Mouse (Mus musculus): ENCODE measurements around the gene Fancm. TPM values are rescaled to one million over a fixed set of nuclear protein-coding genes. Genes with fewer than 3 reads are reported as not detected.
A peak's percentile ranks its signal among the peaks of the same experiment; 100 is the strongest.
"Not testable (repeated sequence)": the region's sequence is repeated elsewhere in the genome, so short reads cannot be mapped to it uniquely, and the experiment has no call there.

The Fancm gene
- polyA plus RNA-seq, 1 experiment from 2014 or later: 16.9 TPM

GRCm38 (mm10) chr12:65073611-65074178 is 1.7 kb upstream of the Fancm start, which contains the start of gene Fkbp3:
TSS of gene Fkbp3 (minus strand) at chr12:65074007.
- peak; percentile 95 for DNase-seq (ENCODE audit: low spot score)
- Histone ChIP-seq H3K4me1 (peaks cover 25% of the 10 kb centered on the region), H3K36me3 (peaks cover 28% of the 10 kb centered on the region), H3K27ac (peak within 1 kb of the TSS; percentile 96), H3K27me3 (ENCODE audit: low read depth, poor library complexity, severe bottlenecking) (no peaks in the 10 kb centered on the region), H3K4me3 (peak within 1 kb of the TSS; percentile 93), H3K9me3 (replicated peaks) (no peaks in the 10 kb centered on the region)
- 0% methylated on average over 49 of the region's 49 CpGs for WGBS

GRCm38 (mm10) chr12:65074651-65075050 is 752 bp upstream of the Fancm start:
- H3K4me1 ChIP-seq: peaks cover 25% of the 10 kb centered on the region
- peak overlapping the region; percentile 93 for H3K4me3 ChIP-seq
- H3K9me3 ChIP-seq (replicated peaks): no peaks in the 10 kb centered on the region
- H3K36me3 ChIP-seq: peaks cover 28% of the 10 kb centered on the region
- peak overlapping the region; percentile 96 for H3K27ac ChIP-seq
- no peaks in the 10 kb centered on the region for H3K27me3 ChIP-seq (ENCODE audit: low read depth, poor library complexity, severe bottlenecking)
- WGBS: 46% methylated on average over 7 of the region's 7 CpGs
- DNase-seq (ENCODE audit: low spot score): no peak

GRCm38 (mm10) chr12:65075733-65076310 is 419 bp downstream of the Fancm start:
- Histone ChIP-seq H3K4me3 (peak overlapping the region; percentile 93), H3K9me3 (replicated peaks) (no peaks in the 10 kb centered on the region), H3K27ac (peak overlapping the region; percentile 96), H3K36me3 (peaks cover 36% of the 10 kb centered on the region), H3K4me1 (peaks cover 25% of the 10 kb centered on the region), H3K27me3 (ENCODE audit: low read depth, poor library complexity, severe bottlenecking) (no peaks in the 10 kb centered on the region)
- WGBS: under 1% methylated on average over 41 of the region's 41 CpGs
- no peak for DNase-seq (ENCODE audit: low spot score)

DNA sequence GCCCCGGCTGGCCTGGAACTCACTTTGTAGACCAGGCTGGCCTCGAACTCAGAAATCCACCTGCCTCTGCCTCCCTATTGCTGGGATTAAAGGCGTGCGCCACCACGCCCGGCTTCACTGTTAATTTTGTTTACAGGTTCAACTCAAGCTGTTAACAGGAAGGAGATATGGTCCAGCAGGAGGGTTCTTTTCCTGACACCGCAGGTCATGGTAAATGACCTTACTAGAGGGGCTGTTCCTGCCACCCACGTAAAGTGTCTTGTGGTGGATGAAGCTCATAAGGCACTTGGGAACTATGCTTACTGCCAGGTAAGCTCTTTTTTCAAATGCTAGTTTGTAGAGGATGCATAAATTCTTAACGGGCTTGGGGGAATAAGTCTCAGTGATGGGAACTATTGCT is 1.5 kb downstream of the Fancm start:
- H3K4me1 ChIP-seq: peaks cover 25% of the 10 kb centered on the region
- H3K27ac ChIP-seq: no peak overlapping the region
- H3K36me3 ChIP-seq: peaks cover 40% of the 10 kb centered on the region
- no peaks in the 10 kb centered on the region for H3K9me3 ChIP-seq (replicated peaks)
- H3K27me3 ChIP-seq (ENCODE audit: low read depth, poor library complexity, severe bottlenecking): no peaks in the 10 kb centered on the region
- no peak for DNase-seq (ENCODE audit: low spot score)
- H3K4me3 ChIP-seq: peak overlapping the region; percentile 93
- WGBS: 77% methylated on average over 9 of the region's 9 CpGs

- Histone ChIP-seq H3K36me3 (peaks cover 95% of the 10 kb centered on the region), H3K9me3 (replicated peaks) (no peaks in the 10 kb centered on the region), H3K27me3 (ENCODE audit: low read depth, poor library complexity, severe bottlenecking) (no peaks in the 10 kb centered on the region), H3K27ac (no peak overlapping the region), H3K4me1 (no peaks in the 10 kb centered on the region), H3K4me3 (no peak overlapping the region)
- 88% methylated on average over 1 of the region's 1 CpGs for WGBS
- no peak for DNase-seq (ENCODE audit: low spot score)
Observed at GRCm38 (mm10) chr12:65108746-65109145, 33.3 kb downstream of the Fancm start.

DNA sequence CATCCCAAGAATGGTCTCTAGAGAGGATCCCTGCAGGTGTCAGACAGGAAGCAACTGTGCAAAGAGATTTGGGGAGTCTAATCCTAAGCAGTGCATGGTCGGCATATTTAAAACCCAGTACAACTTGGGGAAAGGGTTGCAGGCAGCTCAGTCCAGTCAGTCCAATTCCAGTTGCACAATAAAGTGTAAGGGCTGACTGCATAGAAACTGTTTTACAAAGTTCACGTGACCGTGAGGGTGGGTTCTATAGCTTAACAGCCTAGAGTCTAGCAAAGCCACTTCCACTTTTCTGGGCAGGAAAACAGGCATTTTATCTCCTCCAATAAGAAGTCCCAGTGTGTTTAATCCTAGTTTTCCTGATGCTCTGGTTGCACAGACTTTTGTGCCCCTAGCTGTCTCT is 36.1 kb downstream of the Fancm start:
- Histone ChIP-seq H3K36me3 (peaks cover 95% of the 10 kb centered on the region), H3K9me3 (replicated peaks) (no peaks in the 10 kb centered on the region), H3K27me3 (ENCODE audit: low read depth, poor library complexity, severe bottlenecking) (no peaks in the 10 kb centered on the region), H3K4me3 (no peak overlapping the region), H3K4me1 (no peaks in the 10 kb centered on the region), H3K27ac (no peak overlapping the region)
- WGBS: 94% methylated on average over 3 of the region's 3 CpGs
- no peak for DNase-seq (ENCODE audit: low spot score)

GRCm38 (mm10) chr12:65112811-65113210 is 37.4 kb downstream of the Fancm start:
- 93% methylated on average over 1 of the region's 1 CpGs for WGBS
- no peaks in the 10 kb centered on the region for H3K4me1 ChIP-seq
- H3K9me3 ChIP-seq (replicated peaks): no peaks in the 10 kb centered on the region
- H3K27ac ChIP-seq: no peak overlapping the region
- no peak for DNase-seq (ENCODE audit: low spot score)
- H3K4me3 ChIP-seq: no peak overlapping the region
- H3K27me3 ChIP-seq (ENCODE audit: low read depth, poor library complexity, severe bottlenecking): no peaks in the 10 kb centered on the region
- peaks cover 96% of the 10 kb centered on the region for H3K36me3 ChIP-seq

- no peak overlapping the region for H3K4me3 ChIP-seq
- peaks cover 99% of the 10 kb centered on the region for H3K36me3 ChIP-seq
- no peak for DNase-seq (ENCODE audit: low spot score)
- no peaks in the 10 kb centered on the region for H3K27me3 ChIP-seq (ENCODE audit: low read depth, poor library complexity, severe bottlenecking)
- H3K27ac ChIP-seq: no peak overlapping the region
- 92% methylated on average over 4 of the region's 4 CpGs for WGBS
- H3K4me1 ChIP-seq: no peaks in the 10 kb centered on the region
- H3K9me3 ChIP-seq (replicated peaks): no peaks in the 10 kb centered on the region
Observed at GRCm38 (mm10) chr12:65113925-65114324, 38.5 kb downstream of the Fancm start.

DNA sequence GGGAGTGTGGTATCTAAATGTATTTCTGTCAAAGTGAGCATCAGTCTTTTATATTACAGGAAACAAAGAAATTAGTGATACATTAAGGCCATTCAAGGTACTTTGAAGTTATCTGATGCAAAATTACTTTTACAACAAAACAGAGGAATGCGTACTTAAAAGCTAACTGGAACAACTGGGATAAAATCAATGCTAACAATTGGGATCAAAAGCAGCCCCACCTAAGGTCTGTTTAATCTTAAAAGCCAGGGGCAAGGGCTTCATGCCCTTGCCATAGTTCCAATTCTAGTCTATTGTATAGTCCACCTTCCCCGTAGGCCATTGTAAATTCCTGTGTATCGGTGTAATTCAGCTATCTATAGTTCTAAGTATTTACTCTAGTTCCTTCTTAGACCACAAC is 39.6 kb downstream of the Fancm start:
- WGBS: 96% methylated on average over 3 of the region's 3 CpGs
- H3K27ac ChIP-seq; H3K4me1 ChIP-seq; H3K4me3 ChIP-seq; H3K9me3 ChIP-seq (replicated peaks); H3K27me3 ChIP-seq (ENCODE audit: low read depth, poor library complexity, severe bottlenecking); DNase-seq (ENCODE audit: low spot score): not testable (repeated sequence)
- H3K36me3 ChIP-seq: peaks cover 99% of the 10 kb centered on the region

DNA sequence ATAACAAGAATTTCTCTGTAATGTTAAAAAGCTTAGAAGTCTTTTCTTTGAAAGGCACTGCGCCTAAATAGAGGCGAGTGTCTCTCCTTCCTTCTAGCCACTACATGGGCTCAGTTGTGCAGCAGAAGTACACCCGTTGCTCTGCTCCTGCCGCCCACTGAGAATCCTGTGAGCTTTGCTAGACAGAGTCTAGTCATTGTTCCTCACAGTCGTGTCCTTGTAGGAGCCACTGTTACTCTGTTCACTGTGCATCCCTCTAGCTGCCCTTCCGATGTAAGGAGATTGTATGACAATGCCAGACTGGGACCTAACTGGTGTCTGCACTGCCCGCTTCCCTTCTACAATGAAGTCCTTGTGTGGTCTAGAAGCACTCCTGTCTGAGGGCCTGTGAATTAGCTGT is 43.6 kb downstream of the Fancm start:
- H3K9me3 ChIP-seq (replicated peaks): no peaks in the 10 kb centered on the region
- H3K27me3 ChIP-seq (ENCODE audit: low read depth, poor library complexity, severe bottlenecking): no peaks in the 10 kb centered on the region
- no peak overlapping the region for H3K27ac ChIP-seq
- peaks cover 99% of the 10 kb centered on the region for H3K36me3 ChIP-seq
- no peak overlapping the region for H3K4me3 ChIP-seq
- WGBS: 91% methylated on average over 7 of the region's 7 CpGs
- DNase-seq (ENCODE audit: low spot score): no peak
- H3K4me1 ChIP-seq: no peaks in the 10 kb centered on the region

DNA sequence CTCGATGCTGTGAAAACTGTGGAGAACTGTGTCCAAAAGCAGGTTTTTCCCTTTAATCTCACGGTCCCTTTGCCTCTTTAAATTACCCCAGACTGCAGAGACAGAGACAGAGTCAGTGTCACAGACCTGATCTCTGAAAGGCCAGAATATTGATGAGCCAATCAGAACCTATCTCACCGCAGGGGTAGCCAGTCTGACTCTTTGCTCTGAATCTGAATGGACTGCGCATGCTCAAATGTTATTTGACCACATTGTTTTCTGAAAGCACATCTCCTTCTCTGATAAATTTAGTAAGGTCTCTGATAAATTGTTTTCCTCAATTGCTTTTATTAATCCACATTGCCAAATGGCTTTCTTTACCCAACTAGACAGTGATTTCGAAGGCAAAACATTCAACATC is 44.0 kb downstream of the Fancm start:
- 93% methylated on average over 5 of the region's 5 CpGs for WGBS
- H3K9me3 ChIP-seq (replicated peaks): no peaks in the 10 kb centered on the region
- no peak for DNase-seq (ENCODE audit: low spot score)
- no peak overlapping the region for H3K4me3 ChIP-seq
- H3K36me3 ChIP-seq: peaks cover 99% of the 10 kb centered on the region
- no peaks in the 10 kb centered on the region for H3K27me3 ChIP-seq (ENCODE audit: low read depth, poor library complexity, severe bottlenecking)
- H3K4me1 ChIP-seq: no peaks in the 10 kb centered on the region
- H3K27ac ChIP-seq: no peak overlapping the region

DNA sequence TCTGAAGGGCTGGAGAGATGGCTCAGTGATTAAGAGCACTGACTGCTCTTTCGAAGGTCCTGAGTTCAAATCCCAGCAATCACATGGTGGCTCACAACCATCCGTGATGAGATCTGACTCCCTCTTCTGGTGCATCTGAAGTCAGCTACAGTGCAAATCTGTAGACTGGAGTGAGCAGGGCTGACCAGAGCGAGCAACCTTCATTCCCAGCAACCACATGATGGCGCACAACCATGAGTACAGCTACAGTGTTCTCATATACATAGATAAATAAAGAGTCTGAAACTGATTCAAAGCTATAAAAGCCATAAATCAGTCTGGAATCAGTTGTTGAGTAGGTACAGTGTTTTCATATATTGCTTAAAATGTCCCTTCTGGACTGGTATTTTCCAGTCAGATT is 60.7 kb downstream of the Fancm start:
- peaks cover 96% of the 10 kb centered on the region for H3K36me3 ChIP-seq
- H3K9me3 ChIP-seq (replicated peaks); H3K4me3 ChIP-seq; H3K27ac ChIP-seq; DNase-seq (ENCODE audit: low spot score); H3K27me3 ChIP-seq (ENCODE audit: low read depth, poor library complexity, severe bottlenecking); H3K4me1 ChIP-seq: not testable (repeated sequence)
- 95% methylated on average over 4 of the region's 4 CpGs for WGBS

GRCm38 (mm10) chr12:65172021-65172951 is 96.9 kb downstream of the Fancm start, which contains the start of gene Mis18bp1:
TSS of gene Mis18bp1 (minus strand) at chr12:65172604.
- WGBS: under 1% methylated on average over 70 of the region's 70 CpGs
- Histone ChIP-seq H3K36me3 (peaks cover 12% of the 10 kb centered on the region), H3K27ac (peak within 1 kb of the TSS; percentile 93), H3K4me1 (peaks cover 13% of the 10 kb centered on the region), H3K9me3 (replicated peaks) (no peaks in the 10 kb centered on the region), H3K4me3 (peak within 1 kb of the TSS; percentile 71), H3K27me3 (ENCODE audit: low read depth, poor library complexity, severe bottlenecking) (no peaks in the 10 kb centered on the region)
- peak; percentile 95 for DNase-seq (ENCODE audit: low spot score)

Measured in limb, embryonic 10.5 days (tissue).